Mouse (Mus musculus): ENCODE measurements at regions not wholly inside any gene's neighbourhood (a gene's known extent, or its start where the extent isn't known, plus 50 kb on each side); places are given as distances from the start of the nearest gene placed in this dataset.
A peak's percentile ranks its signal among the peaks of the same experiment; 100 is the strongest.

DNA sequence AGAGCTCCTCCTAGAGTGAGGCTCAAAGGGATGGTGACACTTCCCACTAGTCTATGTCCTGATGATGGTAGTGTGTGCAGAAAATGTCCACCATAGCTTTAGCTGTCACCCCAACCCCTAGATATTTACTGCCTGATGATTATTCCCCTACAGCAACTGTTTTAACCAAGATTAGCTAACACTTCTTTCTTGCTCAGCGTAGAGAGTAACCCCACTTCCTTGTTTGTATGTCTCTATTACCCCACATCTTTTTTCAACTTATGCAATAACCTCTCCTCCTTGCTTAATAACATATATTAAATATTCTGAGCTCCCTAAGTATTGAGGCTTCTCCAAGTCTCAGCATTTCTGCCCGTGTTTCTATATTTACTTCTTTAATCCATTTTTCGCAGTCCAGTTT is 404.2 kb upstream of the Cntn3 start:
- H3K4me2 ChIP-seq (ENCODE audit: low read length): no peak overlapping the region
- H3K4me3 ChIP-seq (replicated peaks; ENCODE audit: low read length): no peak overlapping the region
- no peaks in the 10 kb centered on the region for H3K9me3 ChIP-seq (ENCODE audit: control insufficient read depth, low read length)
- H3K4me1 ChIP-seq (replicated peaks; ENCODE audit: control insufficient read depth, insufficient read depth, low read length): no peaks in the 10 kb centered on the region
- no peak overlapping the region for H3K27ac ChIP-seq (ENCODE audit: low read length)
- no peaks in the 10 kb centered on the region for H3K27me3 ChIP-seq (replicated peaks; ENCODE audit: control insufficient read depth, insufficient read depth, low read length)
- 90% methylated on average over 3 of the region's 3 CpGs for WGBS
- ATAC-seq: no peak
- H3K36me3 ChIP-seq (ENCODE audit: control insufficient read depth, insufficient read depth): no peaks in the 10 kb centered on the region
- H3K9ac ChIP-seq (replicated peaks; ENCODE audit: low read depth, low read length): no peak overlapping the region

DNA sequence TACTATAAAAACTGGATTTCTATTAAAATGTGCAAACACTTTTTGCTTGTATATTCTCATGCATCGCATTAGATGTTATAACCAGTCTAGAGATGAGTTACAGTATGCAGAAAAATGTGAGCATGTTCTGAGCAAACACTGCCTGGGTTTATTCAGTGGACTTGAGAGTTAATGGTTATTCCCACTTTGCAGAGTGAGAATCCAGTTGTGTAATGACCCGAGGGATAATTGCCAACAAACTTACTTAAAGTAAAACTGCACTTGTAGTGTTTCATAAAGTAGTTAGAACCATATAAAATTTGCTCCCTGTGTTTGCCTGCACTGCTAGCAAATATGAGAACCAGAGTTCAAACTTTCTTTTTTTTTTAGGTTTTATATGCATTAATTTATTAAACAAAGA is 450.4 kb upstream of the Cntn3 start:
- Histone ChIP-seq H3K36me3 (ENCODE audit: control insufficient read depth, insufficient read depth) (no peaks in the 10 kb centered on the region), H3K27me3 (replicated peaks; ENCODE audit: control insufficient read depth, insufficient read depth, low read length) (no peaks in the 10 kb centered on the region), H3K4me3 (replicated peaks; ENCODE audit: low read length) (no peak overlapping the region), H3K9me3 (ENCODE audit: control insufficient read depth, low read length) (no peaks in the 10 kb centered on the region), H3K9ac (replicated peaks; ENCODE audit: low read depth, low read length) (no peak overlapping the region), H3K27ac (ENCODE audit: low read length) (no peak overlapping the region), H3K4me1 (replicated peaks; ENCODE audit: control insufficient read depth, insufficient read depth, low read length) (no peaks in the 10 kb centered on the region), H3K4me2 (ENCODE audit: low read length) (no peak overlapping the region)
- WGBS: 85% methylated on average over 2 of the region's 2 CpGs
- ATAC-seq: no peak

DNA sequence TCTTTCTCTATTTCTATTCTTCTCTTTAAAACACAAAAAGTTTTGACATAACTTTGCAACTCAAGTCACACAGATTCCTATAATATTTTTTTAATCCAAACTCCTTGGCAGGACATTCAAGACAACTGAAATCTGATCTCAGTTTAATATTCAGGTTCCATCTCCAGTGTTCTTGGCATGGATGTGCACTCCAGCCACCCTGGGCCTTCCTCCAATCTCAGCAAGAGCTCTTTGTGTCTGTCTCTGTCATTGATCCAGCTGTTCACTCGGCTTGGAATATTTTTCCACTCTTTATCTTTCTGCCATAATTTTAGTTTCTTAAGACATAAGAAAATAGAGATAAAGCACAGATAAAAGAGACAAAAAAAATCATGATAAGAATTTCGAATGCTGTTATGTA is 451.1 kb upstream of the Cntn3 start:
- H3K27me3 ChIP-seq (replicated peaks; ENCODE audit: control insufficient read depth, insufficient read depth, low read length): no peaks in the 10 kb centered on the region
- no peak overlapping the region for H3K4me2 ChIP-seq (ENCODE audit: low read length)
- H3K27ac ChIP-seq (ENCODE audit: low read length): no peak overlapping the region
- no peaks in the 10 kb centered on the region for H3K36me3 ChIP-seq (ENCODE audit: control insufficient read depth, insufficient read depth)
- no peak for ATAC-seq
- H3K9ac ChIP-seq (replicated peaks; ENCODE audit: low read depth, low read length): no peak overlapping the region
- H3K9me3 ChIP-seq (ENCODE audit: control insufficient read depth, low read length): no peaks in the 10 kb centered on the region
- H3K4me3 ChIP-seq (replicated peaks; ENCODE audit: low read length): no peak overlapping the region
- H3K4me1 ChIP-seq (replicated peaks; ENCODE audit: control insufficient read depth, insufficient read depth, low read length): no peaks in the 10 kb centered on the region
- 71% methylated on average over 2 of the region's 2 CpGs for WGBS

DNA sequence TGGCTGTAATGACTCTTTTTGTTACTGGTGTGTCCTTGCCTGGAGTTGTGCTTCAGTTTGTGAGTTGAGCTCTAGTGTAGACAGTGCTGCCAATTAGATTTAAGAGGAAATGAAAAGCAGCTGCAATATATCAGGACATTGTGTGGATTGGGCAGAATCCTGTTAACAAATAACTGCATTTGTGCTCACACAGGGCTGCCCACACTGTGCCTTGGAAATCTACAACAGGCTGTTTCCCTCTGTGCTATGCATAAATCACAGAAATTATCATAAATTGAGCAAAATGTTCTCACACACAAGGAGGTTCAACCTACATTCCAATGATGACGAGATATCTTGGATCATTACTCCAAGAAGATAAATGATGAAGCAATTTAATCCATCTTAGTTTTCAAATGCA is 455.2 kb upstream of the Cntn3 start:
- no peak overlapping the region for H3K4me3 ChIP-seq (replicated peaks; ENCODE audit: low read length)
- WGBS: 82% methylated on average over 1 of the region's 1 CpGs
- no peaks in the 10 kb centered on the region for H3K9me3 ChIP-seq (ENCODE audit: control insufficient read depth, low read length)
- no peak overlapping the region for H3K4me2 ChIP-seq (ENCODE audit: low read length)
- H3K27ac ChIP-seq (ENCODE audit: low read length): no peak overlapping the region
- no peaks in the 10 kb centered on the region for H3K27me3 ChIP-seq (replicated peaks; ENCODE audit: control insufficient read depth, insufficient read depth, low read length)
- H3K36me3 ChIP-seq (ENCODE audit: control insufficient read depth, insufficient read depth): no peaks in the 10 kb centered on the region
- no peaks in the 10 kb centered on the region for H3K4me1 ChIP-seq (replicated peaks; ENCODE audit: control insufficient read depth, insufficient read depth, low read length)
- no peak for ATAC-seq
- H3K9ac ChIP-seq (replicated peaks; ENCODE audit: low read depth, low read length): no peak overlapping the region

DNA sequence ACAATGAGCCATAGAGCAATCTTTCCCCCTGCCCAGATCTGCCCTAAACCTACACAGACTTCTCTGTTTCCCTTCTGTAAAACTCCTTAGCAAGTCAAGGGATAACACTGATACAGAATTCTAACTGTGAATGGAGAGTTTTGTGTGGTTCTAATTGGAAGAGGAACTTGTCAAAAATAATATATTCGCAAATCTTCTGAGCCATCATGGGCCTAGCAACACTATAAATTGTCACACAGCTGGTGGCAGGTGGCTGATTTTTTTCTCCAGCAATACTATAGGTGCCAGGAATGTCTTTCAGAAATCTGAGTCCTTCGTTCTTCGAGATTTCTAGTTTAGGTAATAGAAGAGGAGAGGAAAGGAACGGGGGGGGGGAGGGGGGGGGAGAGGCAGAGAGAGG is 460.5 kb upstream of the Cntn3 start:
- no peaks in the 10 kb centered on the region for H3K9me3 ChIP-seq (ENCODE audit: control insufficient read depth, low read length)
- no peak overlapping the region for H3K9ac ChIP-seq (replicated peaks; ENCODE audit: low read depth, low read length)
- H3K4me2 ChIP-seq (ENCODE audit: low read length): no peak overlapping the region
- H3K4me3 ChIP-seq (replicated peaks; ENCODE audit: low read length): no peak overlapping the region
- WGBS: 28% methylated on average over 3 of the region's 4 CpGs
- no peaks in the 10 kb centered on the region for H3K36me3 ChIP-seq (ENCODE audit: control insufficient read depth, insufficient read depth)
- H3K4me1 ChIP-seq (replicated peaks; ENCODE audit: control insufficient read depth, insufficient read depth, low read length): no peaks in the 10 kb centered on the region
- ATAC-seq: no peak
- no peak overlapping the region for H3K27ac ChIP-seq (ENCODE audit: low read length)
- no peaks in the 10 kb centered on the region for H3K27me3 ChIP-seq (replicated peaks; ENCODE audit: control insufficient read depth, insufficient read depth, low read length)

DNA sequence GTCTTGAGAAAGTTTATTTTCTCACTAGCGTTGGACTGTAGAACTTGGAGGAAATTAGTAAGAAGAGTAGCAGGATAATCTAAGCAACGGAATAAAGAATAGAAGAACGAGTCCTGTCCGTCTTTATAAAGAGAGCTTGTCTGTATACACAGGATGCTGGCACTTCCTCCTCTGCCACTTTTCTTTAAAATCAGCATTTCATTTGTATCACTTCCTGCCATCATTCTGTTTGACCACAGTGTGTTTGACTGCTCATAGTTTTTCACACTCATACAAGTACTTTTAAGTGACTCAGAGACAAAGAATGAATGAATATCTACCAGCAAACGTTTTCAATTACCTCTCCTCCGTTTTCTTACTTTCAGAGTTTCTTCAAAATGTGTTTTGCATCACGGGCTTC is 461.0 kb upstream of the Cntn3 start:
- 19% methylated on average over 7 of the region's 7 CpGs for WGBS
- Histone ChIP-seq H3K27ac (ENCODE audit: low read length) (no peak overlapping the region), H3K4me2 (ENCODE audit: low read length) (no peak overlapping the region), H3K9me3 (ENCODE audit: control insufficient read depth, low read length) (no peaks in the 10 kb centered on the region), H3K4me3 (replicated peaks; ENCODE audit: low read length) (no peak overlapping the region), H3K36me3 (ENCODE audit: control insufficient read depth, insufficient read depth) (no peaks in the 10 kb centered on the region), H3K4me1 (replicated peaks; ENCODE audit: control insufficient read depth, insufficient read depth, low read length) (no peaks in the 10 kb centered on the region), H3K9ac (replicated peaks; ENCODE audit: low read depth, low read length) (no peak overlapping the region), H3K27me3 (replicated peaks; ENCODE audit: control insufficient read depth, insufficient read depth, low read length) (no peaks in the 10 kb centered on the region)
- no peak for ATAC-seq

DNA sequence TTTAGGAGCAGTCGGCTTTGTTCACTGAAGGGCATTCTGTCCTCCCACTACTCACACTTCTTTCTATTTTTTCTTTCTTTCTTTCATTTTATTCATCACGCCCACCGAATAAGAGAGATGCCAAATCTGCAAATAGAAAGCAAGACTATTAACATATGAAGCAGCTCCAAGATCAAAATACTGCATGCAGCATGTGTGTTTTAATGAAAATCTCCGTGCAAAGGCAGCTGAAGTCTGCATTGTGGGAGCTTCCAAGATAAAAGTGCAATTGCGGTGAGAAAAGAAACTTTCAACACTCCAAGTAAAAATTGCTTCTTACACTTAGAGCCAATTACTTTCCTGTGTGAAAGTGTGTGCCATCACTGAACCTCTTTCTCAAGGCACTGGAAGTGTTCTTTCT is 449.8 kb upstream of the Chl1 start:
- H3K27me3 ChIP-seq (replicated peaks; ENCODE audit: control insufficient read depth, insufficient read depth, low read length): no peaks in the 10 kb centered on the region
- H3K27ac ChIP-seq (ENCODE audit: low read length): no peak overlapping the region
- H3K9me3 ChIP-seq (ENCODE audit: control insufficient read depth, low read length): no peaks in the 10 kb centered on the region
- H3K9ac ChIP-seq (replicated peaks; ENCODE audit: low read depth, low read length): no peak overlapping the region
- 25% methylated on average over 5 of the region's 5 CpGs for WGBS
- no peak overlapping the region for H3K4me2 ChIP-seq (ENCODE audit: low read length)
- no peaks in the 10 kb centered on the region; the same call in 1 of the 2 replicates for H3K4me1 ChIP-seq (replicated peaks; ENCODE audit: control insufficient read depth, insufficient read depth, low read length)
- peak; percentile 58; the same call in 1 of the 2 replicates for ATAC-seq
- no peak overlapping the region for H3K4me3 ChIP-seq (replicated peaks; ENCODE audit: low read length)
- H3K36me3 ChIP-seq (ENCODE audit: control insufficient read depth, insufficient read depth): no peaks in the 10 kb centered on the region

DNA sequence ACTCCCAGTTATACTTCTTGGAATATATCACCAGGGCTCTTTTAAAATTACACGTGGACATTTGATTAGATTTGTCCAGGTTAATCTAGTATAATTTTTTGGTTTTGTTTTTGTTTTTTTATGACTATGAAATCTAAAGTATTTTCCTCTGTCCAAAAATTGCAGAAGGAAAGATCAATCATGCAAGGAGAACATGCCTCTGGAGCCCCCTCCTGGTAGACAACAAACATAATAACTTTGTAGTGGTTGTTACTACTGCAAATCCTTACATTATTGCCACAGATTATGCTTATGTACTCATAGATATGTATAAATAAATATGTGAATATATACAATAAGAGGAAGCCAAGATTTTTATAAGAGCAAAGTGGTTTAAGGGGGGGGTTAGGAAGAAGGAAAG is 404.2 kb upstream of the Chl1 start:
- Histone ChIP-seq H3K27me3 (replicated peaks; ENCODE audit: control insufficient read depth, insufficient read depth, low read length) (no peaks in the 10 kb centered on the region), H3K4me3 (replicated peaks; ENCODE audit: low read length) (no peak overlapping the region), H3K9me3 (ENCODE audit: control insufficient read depth, low read length) (no peaks in the 10 kb centered on the region), H3K27ac (ENCODE audit: low read length) (no peak overlapping the region), H3K36me3 (ENCODE audit: control insufficient read depth, insufficient read depth) (no peaks in the 10 kb centered on the region), H3K9ac (replicated peaks; ENCODE audit: low read depth, low read length) (no peak overlapping the region), H3K4me1 (replicated peaks; ENCODE audit: control insufficient read depth, insufficient read depth, low read length) (no peaks in the 10 kb centered on the region), H3K4me2 (ENCODE audit: low read length) (no peak overlapping the region)
- 47% methylated on average over 1 of the region's 1 CpGs for WGBS
- no peak for ATAC-seq

DNA sequence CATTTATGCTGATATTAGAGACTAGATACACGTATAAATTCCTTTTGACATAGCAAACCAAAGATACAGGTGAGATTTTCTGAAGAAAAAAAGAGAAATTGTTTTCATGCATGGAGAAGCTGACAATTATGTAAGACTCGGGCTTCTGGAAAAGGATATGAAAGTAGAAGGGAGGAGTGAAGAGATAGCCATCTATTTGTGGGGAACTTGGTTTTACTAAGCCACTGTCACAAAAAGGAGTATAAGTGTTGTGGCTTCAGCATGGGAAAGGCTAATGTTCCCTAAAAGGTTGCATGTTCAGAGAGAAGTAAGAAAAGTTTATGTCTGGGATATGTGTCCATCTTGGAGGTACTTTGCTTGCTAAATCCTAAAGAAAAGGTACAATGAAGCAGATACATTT is 390.8 kb upstream of the Chl1 start:
- H3K9me3 ChIP-seq (ENCODE audit: control insufficient read depth, low read length): no peaks in the 10 kb centered on the region
- no peak overlapping the region for H3K27ac ChIP-seq (ENCODE audit: low read length)
- H3K4me2 ChIP-seq (ENCODE audit: low read length): no peak overlapping the region
- no peak for ATAC-seq
- H3K4me1 ChIP-seq (replicated peaks; ENCODE audit: control insufficient read depth, insufficient read depth, low read length): no peaks in the 10 kb centered on the region
- H3K9ac ChIP-seq (replicated peaks; ENCODE audit: low read depth, low read length): no peak overlapping the region
- no peak overlapping the region for H3K4me3 ChIP-seq (replicated peaks; ENCODE audit: low read length)
- no peaks in the 10 kb centered on the region for H3K27me3 ChIP-seq (replicated peaks; ENCODE audit: control insufficient read depth, insufficient read depth, low read length)
- H3K36me3 ChIP-seq (ENCODE audit: control insufficient read depth, insufficient read depth): no peaks in the 10 kb centered on the region
- WGBS: 86% methylated on average over 2 of the region's 2 CpGs

DNA sequence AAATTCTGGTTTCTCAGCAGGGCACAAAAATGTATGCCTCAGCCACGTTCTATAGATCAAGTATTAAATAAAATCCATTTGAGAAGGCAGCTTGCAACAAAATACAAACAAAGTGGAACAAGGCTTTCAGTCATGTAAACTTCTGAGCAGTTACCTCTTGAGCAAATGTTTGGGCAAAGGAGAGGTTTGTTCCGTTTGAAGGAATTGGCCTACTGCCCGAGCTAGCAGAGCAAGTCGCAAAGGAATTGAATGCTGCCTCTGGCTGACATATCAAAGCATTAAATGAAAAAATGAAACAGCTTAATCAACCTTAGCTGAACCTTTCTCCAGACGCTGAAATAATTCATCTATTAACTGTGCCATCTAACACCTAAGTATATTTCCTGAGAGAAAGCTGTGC is 369.5 kb upstream of the Chl1 start:
- Histone ChIP-seq H3K9me3 (ENCODE audit: control insufficient read depth, low read length) (no peaks in the 10 kb centered on the region), H3K4me3 (replicated peaks; ENCODE audit: low read length) (no peak overlapping the region), H3K4me2 (ENCODE audit: low read length) (no peak overlapping the region), H3K27me3 (replicated peaks; ENCODE audit: control insufficient read depth, insufficient read depth, low read length) (no peaks in the 10 kb centered on the region), H3K9ac (replicated peaks; ENCODE audit: low read depth, low read length) (no peak overlapping the region), H3K4me1 (replicated peaks; ENCODE audit: control insufficient read depth, insufficient read depth, low read length) (no peaks in the 10 kb centered on the region), H3K27ac (ENCODE audit: low read length) (no peak overlapping the region), H3K36me3 (ENCODE audit: control insufficient read depth, insufficient read depth) (no peaks in the 10 kb centered on the region)
- ATAC-seq: no peak
- WGBS: 57% methylated on average over 5 of the region's 5 CpGs
